Mouse (Mus musculus): ENCODE results near the gene Trf. TPM values are rescaled to one million over a fixed set of nuclear protein-coding genes. Genes with fewer than 3 reads are reported as not detected.

Trf gene
- total RNA-seq (2014; rRNA removed) (18,586 and 23,528 TPM in 2 replicates), polyA plus RNA-seq (2012; rRNA removed) (26,375 and 34,444 TPM in 2 replicates)

DNA sequence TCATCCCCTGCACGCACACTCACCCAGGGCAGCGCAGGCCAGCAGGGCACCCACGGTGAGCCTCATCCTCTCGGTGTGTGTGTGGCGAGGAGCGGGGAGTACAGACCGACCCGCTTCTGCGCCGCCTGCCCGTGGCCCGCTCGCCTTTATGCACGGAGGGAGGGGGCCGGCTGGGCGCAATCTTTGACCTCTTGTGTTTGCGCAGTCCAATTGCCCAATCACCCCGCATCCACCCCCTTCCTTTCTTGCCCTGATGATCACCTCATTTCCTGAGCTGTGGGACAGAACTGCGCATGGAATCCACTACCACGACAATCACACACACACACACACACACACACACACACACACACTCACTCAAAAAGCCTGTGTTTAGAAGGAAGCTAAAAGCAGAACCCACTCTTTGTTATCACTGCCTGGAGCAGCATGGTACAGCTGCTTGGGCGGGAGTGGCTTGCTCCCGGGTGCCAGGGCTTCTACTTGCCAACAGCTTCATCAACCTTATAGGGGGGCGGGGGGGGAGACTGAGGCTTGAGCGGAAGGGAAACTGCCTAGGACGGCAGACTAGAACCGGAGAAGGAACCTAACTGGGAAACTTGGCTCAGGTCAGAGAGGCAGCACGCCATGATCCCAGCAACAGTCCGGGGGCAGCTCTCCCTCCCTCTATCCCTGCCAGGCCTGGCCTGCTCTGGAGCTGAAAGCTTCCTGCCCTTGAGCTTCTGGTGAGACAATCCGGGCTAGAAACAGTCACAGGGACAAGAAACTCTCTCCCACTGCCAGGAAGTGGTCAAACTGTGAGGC is at the start of gene Trf, which contains the start of gene Gm20425:
Trf (minus strand) TSS at position 294 of the 801 bp plus-strand sequence.
Gm20425 (minus strand) TSS at position 157 of the 801 bp plus-strand sequence.
- TF ChIP-seq POLR2A (IDR thresholded peaks at IDR 0.05; ENCODE audit: extremely low read depth, insufficient read depth, low read length) (peak; percentile 100), CTCF (IDR thresholded peaks at IDR 0.05; ENCODE audit: low read depth, low read length) (no peak; the same call in 1 of the 2 replicates)
- Histone ChIP-seq H3K79me2 (ENCODE audit: control insufficient read depth, insufficient read depth, low read length) (no peaks in the 10 kb centered on the region), H3K36me3 (ENCODE audit: control insufficient read depth, insufficient read depth, low read length) (peaks cover 21% of the 10 kb centered on the region), H3K27me3 (ENCODE audit: control insufficient read depth, insufficient read depth, low read length) (no peaks in the 10 kb centered on the region), H3K4me3 (ENCODE audit: insufficient read depth, low read depth, low read length) (peak within 1 kb of the TSS; percentile 54), H3K9ac (ENCODE audit: low read depth, low read length) (peak within 1 kb of the TSS; percentile 73), H3K27ac (replicated peaks; ENCODE audit: insufficient read depth, low read depth, low read length) (peak within 1 kb of the TSS; percentile 90), H3K4me1 (ENCODE audit: control insufficient read depth, insufficient read depth, low read length) (peaks cover 41% of the 10 kb centered on the region)
- WGBS = under 1% methylated on average over 29 of the region's 29 CpGs
- peak; percentile 97 for DNase-seq (ENCODE audit: extremely low read depth, low read depth, low spot score)

DNA sequence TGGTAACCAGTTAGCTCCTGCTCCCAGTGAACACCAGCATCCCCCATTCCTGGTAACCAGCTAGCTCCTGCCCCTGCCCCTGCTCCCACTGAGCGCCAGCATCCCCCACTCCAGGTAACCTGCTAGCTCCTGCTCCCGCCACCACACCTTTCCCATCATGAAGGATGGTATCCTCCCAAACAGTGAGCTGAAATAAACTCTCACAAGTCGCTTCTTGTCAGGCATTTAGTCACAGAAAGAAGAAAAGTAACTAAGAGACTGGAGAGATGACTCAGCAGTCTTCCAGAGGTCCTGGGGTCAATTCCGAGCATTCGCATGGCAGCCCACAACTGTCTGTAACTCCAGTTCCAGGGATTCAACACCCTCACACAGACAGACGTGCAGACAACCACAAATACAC is 46.6 kb upstream of the Trf start:
- H3K36me3 ChIP-seq (ENCODE audit: control insufficient read depth, insufficient read depth, low read length) = peaks cover 53% of the 10 kb centered on the region
- 87% methylated on average over 6 of the region's 6 CpGs for WGBS

DNA sequence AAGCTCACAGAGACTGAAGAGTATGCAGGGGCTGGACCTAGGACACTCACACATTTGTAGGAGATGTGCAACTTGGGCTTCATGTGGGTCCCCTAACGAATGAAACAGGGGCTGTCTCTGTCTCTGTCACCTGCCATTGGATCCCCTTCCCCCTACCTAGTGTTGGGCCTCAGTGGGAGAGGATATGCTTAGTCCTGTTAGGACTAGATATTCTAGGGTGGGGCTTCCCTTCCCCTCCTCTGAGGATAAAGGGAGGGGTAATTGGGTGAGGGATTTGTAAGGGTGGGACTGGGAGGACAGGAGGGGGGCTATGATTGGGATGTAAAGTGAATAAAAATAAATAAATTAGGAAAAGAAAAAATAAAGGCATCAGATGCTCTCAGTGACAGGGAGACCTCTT is 45.4 kb upstream of the Trf start:
- no peaks in the 10 kb centered on the region for H3K27me3 ChIP-seq (ENCODE audit: control insufficient read depth, insufficient read depth, low read length)
- no peaks in the 10 kb centered on the region for H3K4me1 ChIP-seq (ENCODE audit: control insufficient read depth, insufficient read depth, low read length)
- H3K4me3 ChIP-seq (ENCODE audit: insufficient read depth, low read depth, low read length) = no peak overlapping the region
- H3K9ac ChIP-seq (ENCODE audit: low read depth, low read length) = no peak overlapping the region
- peaks cover 48% of the 10 kb centered on the region for H3K36me3 ChIP-seq (ENCODE audit: control insufficient read depth, insufficient read depth, low read length)
- TF ChIP-seq POLR2A (IDR thresholded peaks at IDR 0.05; ENCODE audit: extremely low read depth, insufficient read depth, low read length) (no peak), CTCF (IDR thresholded peaks at IDR 0.05; ENCODE audit: low read depth, low read length) (no peak)
- 87% methylated on average over 1 of the region's 1 CpGs for WGBS
- H3K79me2 ChIP-seq (ENCODE audit: control insufficient read depth, insufficient read depth, low read length) = no peaks in the 10 kb centered on the region
- no peak for DNase-seq (ENCODE audit: extremely low read depth, low read depth, low spot score)
- H3K27ac ChIP-seq (replicated peaks; ENCODE audit: insufficient read depth, low read depth, low read length) = no peak overlapping the region

More for the DNA sequence above, 46.6 kb upstream of the Trf start:
- DNase-seq (ENCODE audit: extremely low read depth, low read depth, low spot score) = no peak
- no peak overlapping the region for H3K4me3 ChIP-seq (ENCODE audit: insufficient read depth, low read depth, low read length)
- no peak overlapping the region for H3K27ac ChIP-seq (replicated peaks; ENCODE audit: insufficient read depth, low read depth, low read length)
- H3K27me3 ChIP-seq (ENCODE audit: control insufficient read depth, insufficient read depth, low read length) = no peaks in the 10 kb centered on the region
- TF ChIP-seq CTCF (IDR thresholded peaks at IDR 0.05; ENCODE audit: low read depth, low read length) (no peak), POLR2A (IDR thresholded peaks at IDR 0.05; ENCODE audit: extremely low read depth, insufficient read depth, low read length) (no peak)
- no peak overlapping the region for H3K9ac ChIP-seq (ENCODE audit: low read depth, low read length)
- no peaks in the 10 kb centered on the region for H3K4me1 ChIP-seq (ENCODE audit: control insufficient read depth, insufficient read depth, low read length)
- no peaks in the 10 kb centered on the region for H3K79me2 ChIP-seq (ENCODE audit: control insufficient read depth, insufficient read depth, low read length)

DNA sequence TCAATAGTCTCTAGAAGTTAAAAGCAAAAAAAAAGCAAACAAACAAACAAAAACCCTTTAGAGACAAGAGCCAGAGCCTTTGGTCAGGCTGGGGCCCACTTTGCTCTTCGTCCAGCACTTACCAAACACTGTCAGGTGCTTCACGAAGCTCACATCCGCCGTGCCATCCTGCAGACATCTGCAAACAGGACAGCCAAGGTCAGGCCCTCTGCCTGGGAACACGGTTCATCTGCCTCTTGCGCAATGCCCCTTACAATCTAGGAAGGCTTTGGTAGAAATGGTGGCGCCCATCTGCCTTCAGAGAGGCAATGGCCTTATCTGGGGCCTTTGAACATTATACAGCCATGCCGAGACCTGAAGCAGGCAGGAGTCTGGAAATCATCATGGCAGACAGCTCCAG is 44.6 kb upstream of the Trf start:
- H3K36me3 ChIP-seq (ENCODE audit: control insufficient read depth, insufficient read depth, low read length) = peaks cover 43% of the 10 kb centered on the region
- 23% methylated on average over 8 of the region's 8 CpGs for WGBS
- H3K27ac ChIP-seq (replicated peaks; ENCODE audit: insufficient read depth, low read depth, low read length) = peak overlapping the region; percentile 56
- TF ChIP-seq CTCF (IDR thresholded peaks at IDR 0.05; ENCODE audit: low read depth, low read length) = no peak
- no peak for TF ChIP-seq POLR2A (IDR thresholded peaks at IDR 0.05; ENCODE audit: extremely low read depth, insufficient read depth, low read length)
- no peaks in the 10 kb centered on the region for H3K79me2 ChIP-seq (ENCODE audit: control insufficient read depth, insufficient read depth, low read length)
- no peak overlapping the region for H3K9ac ChIP-seq (ENCODE audit: low read depth, low read length)
- DNase-seq (ENCODE audit: extremely low read depth, low read depth, low spot score) = peak; percentile 95
- no peaks in the 10 kb centered on the region for H3K4me1 ChIP-seq (ENCODE audit: control insufficient read depth, insufficient read depth, low read length)
- no peaks in the 10 kb centered on the region for H3K27me3 ChIP-seq (ENCODE audit: control insufficient read depth, insufficient read depth, low read length)
- H3K4me3 ChIP-seq (ENCODE audit: insufficient read depth, low read depth, low read length) = no peak overlapping the region

DNA sequence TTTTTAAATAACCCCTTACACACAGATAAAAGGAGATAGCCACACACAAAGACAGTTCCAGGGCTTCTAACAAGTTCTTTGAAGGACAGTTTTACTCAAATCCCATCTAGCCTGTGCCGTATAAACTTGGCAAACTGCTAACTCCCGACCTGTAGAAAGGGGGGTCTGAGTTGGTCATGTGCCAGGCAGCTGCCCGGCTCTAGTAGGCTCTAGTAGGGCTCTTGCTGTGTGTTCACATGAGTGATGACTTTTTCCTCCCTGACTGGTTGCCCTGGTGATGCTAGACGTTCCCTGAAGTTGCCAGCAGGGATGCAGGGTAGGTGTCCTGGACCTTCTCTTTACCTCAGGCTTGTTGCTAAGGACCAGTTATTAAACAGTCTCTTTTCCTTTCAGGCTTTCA is 40.9 kb upstream of the Trf start:
- no peaks in the 10 kb centered on the region for H3K4me1 ChIP-seq (ENCODE audit: control insufficient read depth, insufficient read depth, low read length)
- H3K79me2 ChIP-seq (ENCODE audit: control insufficient read depth, insufficient read depth, low read length) = no peaks in the 10 kb centered on the region
- 53% methylated on average over 4 of the region's 4 CpGs for WGBS
- no peak overlapping the region for H3K4me3 ChIP-seq (ENCODE audit: insufficient read depth, low read depth, low read length)
- no peak for TF ChIP-seq POLR2A (IDR thresholded peaks at IDR 0.05; ENCODE audit: extremely low read depth, insufficient read depth, low read length)
- no peak for TF ChIP-seq CTCF (IDR thresholded peaks at IDR 0.05; ENCODE audit: low read depth, low read length)
- DNase-seq (ENCODE audit: extremely low read depth, low read depth, low spot score) = no peak
- H3K9ac ChIP-seq (ENCODE audit: low read depth, low read length) = no peak overlapping the region
- H3K27ac ChIP-seq (replicated peaks; ENCODE audit: insufficient read depth, low read depth, low read length) = no peak overlapping the region
- H3K36me3 ChIP-seq (ENCODE audit: control insufficient read depth, insufficient read depth, low read length) = peaks cover 57% of the 10 kb centered on the region
- no peaks in the 10 kb centered on the region for H3K27me3 ChIP-seq (ENCODE audit: control insufficient read depth, insufficient read depth, low read length)

DNA sequence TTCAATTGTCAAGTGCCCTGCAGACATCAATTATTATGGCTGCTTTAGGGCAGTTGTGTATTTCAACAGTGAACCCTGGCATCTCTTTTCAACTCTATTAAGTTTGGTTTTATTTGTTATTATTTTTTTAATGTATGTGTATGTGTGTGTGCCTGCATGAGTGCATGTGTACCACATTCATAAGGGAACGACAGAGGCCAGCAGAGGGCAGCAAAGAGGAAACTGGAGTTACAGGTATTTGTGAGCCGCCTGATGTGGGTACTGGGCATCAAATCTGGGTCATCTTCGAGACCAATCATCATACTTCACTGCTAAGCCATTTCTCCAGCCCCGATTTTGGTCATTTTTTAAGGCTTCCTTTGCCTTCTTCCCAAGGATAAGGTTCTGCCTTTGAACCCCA is 35.5 kb upstream of the Trf start:
- Histone ChIP-seq H3K79me2 (ENCODE audit: control insufficient read depth, insufficient read depth, low read length) (no peaks in the 10 kb centered on the region), H3K4me3 (ENCODE audit: insufficient read depth, low read depth, low read length) (no peak overlapping the region), H3K4me1 (ENCODE audit: control insufficient read depth, insufficient read depth, low read length) (no peaks in the 10 kb centered on the region), H3K9ac (ENCODE audit: low read depth, low read length) (no peak overlapping the region), H3K27me3 (ENCODE audit: control insufficient read depth, insufficient read depth, low read length) (no peaks in the 10 kb centered on the region), H3K36me3 (ENCODE audit: control insufficient read depth, insufficient read depth, low read length) (peaks cover 72% of the 10 kb centered on the region), H3K27ac (replicated peaks; ENCODE audit: insufficient read depth, low read depth, low read length) (no peak overlapping the region)
- TF ChIP-seq POLR2A (IDR thresholded peaks at IDR 0.05; ENCODE audit: extremely low read depth, insufficient read depth, low read length) = no peak
- TF ChIP-seq CTCF (IDR thresholded peaks at IDR 0.05; ENCODE audit: low read depth, low read length) = peak; percentile 17; the same call in 1 of the 2 replicates
- 92% methylated on average over 4 of the region's 4 CpGs for WGBS
- peak; percentile 25 for DNase-seq (ENCODE audit: extremely low read depth, low read depth, low spot score)
